Mouse (Mus musculus) intestine, postnatal 0 days (tissue): ENCODE measurements around the gene Rpe. TPM values are rescaled to one million over a fixed set of nuclear protein-coding genes. Genes with fewer than 3 reads are reported as not detected.

Experiments used
- ATAC-seq: fragments of 200-750 bp; cut with Nextera tagmentation; 2 replicates; pipeline ENCODE4 v1.8.0; 2017; ENCODE audit warnings: mild to moderate bottlenecking, moderate TSS enrichment, moderate library complexity
- H3K27ac ChIP-seq: fragments of 300-500 bp; sonication (generic); 2 replicates; pipeline ENCODE4 v1.5.1; 2014; ENCODE audit warnings: mild to moderate bottlenecking, low read depth, low read length, moderate library complexity
- H3K27me3 ChIP-seq: fragments of 300-500 bp; sonication (generic); replicated peaks from 2 replicates; pipeline ENCODE4 v1.6.1; 2014; ENCODE audit warnings: low read length, mixed read lengths; ENCODE audit not compliant: control insufficient read depth, insufficient read depth
- H3K36me3 ChIP-seq: fragments of 300-500 bp; sonication (generic); 2 replicates; pipeline ENCODE4 v1.6.1; 2014; ENCODE audit warnings: mild to moderate bottlenecking, moderate library complexity; ENCODE audit not compliant: control insufficient read depth, insufficient read depth
- H3K4me1 ChIP-seq: fragments of 300-500 bp; sonication (generic); replicated peaks from 2 replicates; pipeline ENCODE4 v1.6.1; 2014; ENCODE audit warnings: antibody characterized with exemption, low read length, mixed read lengths; ENCODE audit not compliant: control insufficient read depth, insufficient read depth
- H3K4me2 ChIP-seq: fragments of 300-500 bp; sonication (generic); replicated peaks from 2 replicates; pipeline ENCODE4 v1.6.1; 2014; ENCODE audit warnings: low read depth, mild to moderate bottlenecking, moderate library complexity
- H3K4me3 ChIP-seq: fragments of 300-500 bp; sonication (generic); 2 replicates; pipeline ENCODE4 v1.5.1; 2014; ENCODE audit warnings: low read depth, low read length
- H3K9ac ChIP-seq: fragments of 300-500 bp; sonication (generic); 2 replicates; pipeline ENCODE4 v1.6.1; 2014; ENCODE audit warnings: mild to moderate bottlenecking, low read depth, low read length
- H3K9me3 ChIP-seq: fragments of 300-500 bp; sonication (generic); 2 replicates; pipeline ENCODE4 v1.6.1; 2016; ENCODE audit warnings: mixed run types; ENCODE audit not compliant: control insufficient read depth
- CTCF ChIP-seq: sonication (generic); IDR thresholded peaks from 2 replicates; pipeline ENCODE4 v1.5.1; 2016; ENCODE audit warnings: low read depth, mild to moderate bottlenecking, control low read depth, antibody characterized with exemption, moderate library complexity
- WGBS: fragments of 180-500 bp; shearing (Covaris S2); extraction: QIAGEN DNeasy Blood & Tissue Kit; methylation state at CpG from one replicate; pipeline ENCODE4 v1.1.7; 2014; 5-methylcytosine and 5-hydroxymethylcytosine counted together
- polyA plus RNA-seq: library from polyadenylated mRNA; unstranded; fragments of >200 nt; fragmentation: Nextera tagmentation; extraction: Ambion mirVana; gene quantifications from 2 replicates; pipeline ENCODE4 v1.2.1, GENCODE M21; 2015

Gene Rpe
- polyA plus RNA-seq, 1 experiment from 2014 or later, result 41.4 TPM

DNA sequence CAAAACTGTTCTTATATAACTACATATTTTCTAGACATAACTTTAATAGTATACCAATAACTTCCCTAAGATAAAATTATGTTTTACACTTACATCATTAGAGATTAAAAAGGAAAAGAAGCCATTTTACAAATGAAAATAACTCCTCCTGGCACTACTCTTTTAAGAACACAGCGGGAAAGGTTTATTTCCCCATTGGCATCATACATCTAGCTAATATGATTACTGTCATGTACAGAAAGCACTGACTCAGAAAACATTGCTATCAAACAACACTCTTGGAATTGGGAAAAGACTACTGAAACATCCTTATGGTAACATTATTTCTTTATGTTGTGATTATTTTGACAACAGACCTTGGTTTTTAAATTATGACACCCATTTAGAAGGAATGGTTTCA, 68.1 kb downstream of the Rpe start:
- no peak for TF ChIP-seq CTCF
- Histone ChIP-seq H3K4me3 (no peak overlapping the region), H3K4me2 (no peak overlapping the region), H3K36me3 (peaks cover 15% of the 10 kb centered on the region; the same call in 1 of the 2 replicates), H3K27me3 (no peaks in the 10 kb centered on the region), H3K4me1 (no peaks in the 10 kb centered on the region), H3K27ac (no peak overlapping the region), H3K9me3 (no peaks in the 10 kb centered on the region), H3K9ac (no peak overlapping the region)
- WGBS, result 97% methylated on average over 1 of the region's 1 CpGs
- ATAC-seq, result no peak

Other genes with a start within 250 kb of the Rpe start
- gene Unc80, start 232.5 kb upstream of the Rpe start, polyA plus RNA-seq, result 0.39 and 0.51 TPM in 2 replicates
- 7.2 TPM in 2 replicates for gene Kansl1l, start 116.7 kb downstream of the Rpe start, polyA plus RNA-seq
- 610 and 613 TPM in 2 replicates for gene Acadl, start 162.4 kb downstream of the Rpe start, polyA plus RNA-seq
- 8.7 and 10.3 TPM in 2 replicates for gene Myl1, start 244.6 kb downstream of the Rpe start, polyA plus RNA-seq